Mouse (Mus musculus) neural tube, embryonic 14.5 days (tissue): Measurements from ENCODE around the gene Eef1akmt3. TPM values are rescaled to one million over a fixed set of nuclear protein-coding genes. Genes with fewer than 3 reads are reported as not detected.
"Not testable (repeated sequence)": the region's sequence is repeated elsewhere in the genome, so short reads cannot be mapped to it uniquely, and the experiment has no call there.

ENCODE experiments used
- ATAC-seq: fragments of 200-750 bp; cut with Nextera tagmentation; 2 replicates; pipeline ENCODE4 v1.8.0; 2017; ENCODE audit warnings: low read depth, mild to moderate bottlenecking, moderate TSS enrichment, moderate library complexity
- H3K27ac ChIP-seq: fragments of 300-500 bp; sonication (generic); 2 replicates; pipeline ENCODE4 v1.5.1; 2014; ENCODE audit warnings: low read depth, mild to moderate bottlenecking, control low read depth, low read length, moderate library complexity, mixed read lengths
- H3K27me3 ChIP-seq: fragments of 300-500 bp; sonication (generic); 2 replicates; pipeline ENCODE4 v1.6.1; 2014; ENCODE audit warnings: low read length; ENCODE audit not compliant: control insufficient read depth, insufficient read depth
- H3K36me3 ChIP-seq: fragments of 300-500 bp; sonication (generic); 2 replicates; pipeline ENCODE4 v1.6.1; 2014; ENCODE audit warnings: low read length, mixed read lengths; ENCODE audit not compliant: control insufficient read depth, insufficient read depth
- H3K4me1 ChIP-seq: fragments of 300-500 bp; sonication (generic); 2 replicates; pipeline ENCODE4 v1.6.1; 2014; ENCODE audit warnings: low read length; ENCODE audit not compliant: control insufficient read depth, insufficient read depth
- H3K4me2 ChIP-seq: fragments of 300-500 bp; sonication (generic); 2 replicates; pipeline ENCODE4 v1.6.1; 2014; ENCODE audit warnings: mild to moderate bottlenecking, low read depth, low read length, control low read depth
- H3K4me3 ChIP-seq: fragments of 300-500 bp; sonication (generic); 2 replicates; pipeline ENCODE4 v1.5.1; 2014; ENCODE audit warnings: low read depth, low read length, control low read depth, mixed read lengths
- H3K9ac ChIP-seq: fragments of 300-500 bp; sonication (generic); replicated peaks from 2 replicates; pipeline ENCODE4 v1.6.1; 2014; ENCODE audit warnings: low read depth, mild to moderate bottlenecking, control low read depth, low read length, mixed read lengths
- H3K9me3 ChIP-seq: fragments of 300-500 bp; sonication (generic); 2 replicates; pipeline ENCODE4 v1.6.1; 2016; ENCODE audit warnings: low read length; ENCODE audit not compliant: control insufficient read depth
- WGBS: fragments of 180-500 bp; shearing (Covaris S2); extraction: QIAGEN DNeasy Blood & Tissue Kit; methylation state at CpG from one replicate; pipeline ENCODE4 v1.1.7; 2014; 5-methylcytosine and 5-hydroxymethylcytosine counted together
- polyA plus RNA-seq: library from polyadenylated mRNA; unstranded; fragments of >200 nt; fragmentation: Nextera tagmentation; extraction: Ambion mirVana; gene quantifications from 2 replicates; pipeline ENCODE4 v1.2.1, GENCODE M21; 2014

Gene Eef1akmt3
- polyA plus RNA-seq, 1 experiment from 2014 or later = 0.21 TPM

DNA sequence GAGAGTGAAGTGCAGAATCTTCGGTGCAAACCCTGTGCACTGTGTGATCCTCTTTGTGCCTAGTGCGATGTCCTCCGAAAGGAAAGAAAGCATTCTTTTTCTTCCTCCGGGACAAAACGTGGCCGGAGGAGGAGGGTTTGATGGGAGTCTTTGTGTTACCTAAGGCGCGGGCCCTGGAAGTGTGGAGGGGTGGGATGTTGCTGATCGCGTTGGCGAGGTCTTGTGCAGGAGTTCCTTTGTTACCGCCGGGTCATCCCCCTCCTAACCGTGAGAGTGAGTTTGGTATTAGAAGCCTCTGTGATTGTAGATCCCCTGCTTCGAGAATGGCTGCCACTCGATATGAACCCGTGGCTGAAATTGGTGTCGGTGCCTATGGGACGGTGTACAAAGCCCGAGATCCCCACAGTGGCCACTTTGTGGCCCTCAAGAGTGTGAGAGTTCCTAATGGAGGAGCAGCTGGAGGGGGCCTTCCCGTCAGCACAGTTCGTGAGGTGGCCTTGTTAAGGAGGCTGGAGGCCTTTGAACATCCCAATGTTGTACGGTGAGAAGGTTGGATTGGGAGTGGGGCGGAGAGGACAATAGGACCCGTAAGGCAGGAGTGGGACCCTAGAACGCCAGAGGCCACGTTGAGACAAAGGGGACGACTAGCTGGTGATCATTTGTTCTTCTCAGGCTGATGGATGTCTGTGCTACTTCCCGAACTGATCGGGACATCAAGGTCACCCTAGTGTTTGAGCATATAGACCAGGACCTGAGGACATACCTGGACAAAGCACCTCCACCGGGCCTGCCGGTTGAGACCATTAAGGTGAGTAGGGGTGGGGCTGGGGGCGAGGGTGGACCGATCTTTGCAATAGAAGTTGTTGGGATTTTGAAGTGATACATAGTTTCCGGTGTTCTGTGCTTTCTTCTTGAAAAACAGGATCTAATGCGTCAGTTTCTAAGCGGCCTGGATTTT lies 22.9 kb upstream of the Eef1akmt3 start:
- Histone ChIP-seq H3K27ac (peak overlapping the region; percentile 91), H3K9me3 (no peaks in the 10 kb centered on the region), H3K4me1 (peaks cover 24% of the 10 kb centered on the region), H3K27me3 (no peaks in the 10 kb centered on the region), H3K36me3 (peaks cover 37% of the 10 kb centered on the region), H3K9ac (peak overlapping the region; percentile 98), H3K4me3 (peak overlapping the region; percentile 84), H3K4me2 (peak overlapping the region; percentile 86)
- ATAC-seq = peak; percentile 6; the same call in 1 of the 2 replicates
- 12% methylated on average over 37 of the region's 37 CpGs for WGBS

GRCm38 (mm10) chr10:127063239-127063872 lies 22.0 kb upstream of the Eef1akmt3 start, which contains the start of gene Cdk4:
TSS of gene Cdk4 (plus strand) at chr10:127063534.
- Histone ChIP-seq H3K9ac (peak within 1 kb of the TSS; percentile 98), H3K27me3 (no peaks in the 10 kb centered on the region), H3K36me3 (peaks cover 37% of the 10 kb centered on the region), H3K4me2 (peak within 1 kb of the TSS; percentile 86), H3K27ac (peak within 1 kb of the TSS; percentile 91), H3K4me1 (peaks cover 21% of the 10 kb centered on the region), H3K4me3 (peak within 1 kb of the TSS; percentile 84), H3K9me3 (no peaks in the 10 kb centered on the region)
- peak; percentile 88 for ATAC-seq
- WGBS = under 1% methylated on average over 45 of the region's 46 CpGs

GRCm38 (mm10) chr10:127062503-127062902 lies 21.2 kb upstream of the Eef1akmt3 start:
- 84% methylated on average over 5 of the region's 5 CpGs for WGBS
- Histone ChIP-seq H3K36me3 (peaks cover 29% of the 10 kb centered on the region), H3K4me1 (peaks cover 18% of the 10 kb centered on the region), H3K27me3 (no peaks in the 10 kb centered on the region), H3K9me3 (no peaks in the 10 kb centered on the region), H3K27ac (peak overlapping the region; percentile 52; the same call in 1 of the 2 replicates), H3K4me3 (no peak overlapping the region), H3K4me2 (peak overlapping the region; percentile 31), H3K9ac (no peak overlapping the region)
- ATAC-seq = no peak

DNA sequence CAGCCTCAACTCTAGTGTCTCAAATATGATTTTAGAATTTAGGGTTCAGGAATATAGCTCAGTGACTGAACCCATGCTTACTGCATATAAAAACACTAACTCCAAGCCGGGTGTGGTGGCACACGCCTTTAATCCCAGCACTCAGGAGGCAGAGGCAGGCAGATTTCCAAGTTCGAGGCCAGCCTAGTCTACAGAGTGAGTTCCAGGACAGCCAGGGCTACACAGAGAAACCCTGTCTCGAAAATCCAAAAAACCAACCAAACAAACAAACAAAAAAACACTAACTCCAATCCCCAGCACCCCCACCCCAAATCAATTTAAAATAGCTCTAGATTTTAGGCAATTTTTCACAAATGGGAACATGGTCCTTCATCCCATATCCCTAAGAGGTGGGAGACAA lies 20.8 kb upstream of the Eef1akmt3 start:
- H3K27ac ChIP-seq = not testable (repeated sequence)

DNA sequence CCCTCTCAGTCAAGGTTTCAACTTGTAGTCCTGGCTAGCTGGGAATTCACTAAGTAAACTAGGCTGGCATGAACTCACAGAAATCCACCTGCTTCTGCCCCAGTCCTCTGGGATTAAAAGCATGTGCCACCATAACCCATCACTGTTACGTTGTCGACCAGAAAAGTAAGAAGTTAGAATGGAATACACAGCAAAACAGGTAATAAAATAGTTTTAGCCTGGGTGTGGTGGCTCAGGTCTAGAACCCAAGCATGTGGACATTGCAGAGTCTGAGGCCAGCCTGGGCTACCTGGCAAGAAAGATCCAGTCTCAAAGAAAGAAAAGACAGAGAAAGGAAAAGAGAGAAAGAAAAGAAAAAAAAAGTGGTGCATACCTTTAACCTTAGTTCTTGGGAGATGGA lies 20.2 kb upstream of the Eef1akmt3 start:
- Histone ChIP-seq H3K9me3 (no peaks in the 10 kb centered on the region), H3K36me3 (peaks cover 21% of the 10 kb centered on the region), H3K4me1 (peaks cover 18% of the 10 kb centered on the region), H3K27ac (peak overlapping the region; percentile 96), H3K4me2 (peak overlapping the region; percentile 79; the same call in 1 of the 2 replicates), H3K27me3 (no peaks in the 10 kb centered on the region), H3K4me3 (peak overlapping the region; percentile 79), H3K9ac (no peak overlapping the region)
- no peak for ATAC-seq
- WGBS = 69% methylated on average over 2 of the region's 2 CpGs

More for the DNA sequence above, 20.8 kb upstream of the Eef1akmt3 start:
- ATAC-seq, H3K27me3 ChIP-seq, H3K4me3 ChIP-seq, H3K9me3 ChIP-seq, H3K4me2 ChIP-seq, H3K9ac ChIP-seq: not testable (repeated sequence)
- Histone ChIP-seq H3K4me1 (peaks cover 18% of the 10 kb centered on the region), H3K36me3 (peaks cover 25% of the 10 kb centered on the region)
- WGBS = 95% methylated on average over 4 of the region's 4 CpGs

- H3K36me3 ChIP-seq = peaks cover 21% of the 10 kb centered on the region
- WGBS = 20% methylated on average over 5 of the region's 5 CpGs
- no peaks in the 10 kb centered on the region for H3K27me3 ChIP-seq
- H3K9ac ChIP-seq = peak overlapping the region; percentile 96
- H3K27ac ChIP-seq = peak overlapping the region; percentile 96
- H3K4me1 ChIP-seq = peaks cover 18% of the 10 kb centered on the region
- H3K9me3 ChIP-seq = no peaks in the 10 kb centered on the region
- H3K4me3 ChIP-seq = peak overlapping the region; percentile 79
- ATAC-seq = no peak
- H3K4me2 ChIP-seq = peak overlapping the region; percentile 79
Measured at GRCm38 (mm10) chr10:127061085-127061484, 19.8 kb upstream of the Eef1akmt3 start.

DNA sequence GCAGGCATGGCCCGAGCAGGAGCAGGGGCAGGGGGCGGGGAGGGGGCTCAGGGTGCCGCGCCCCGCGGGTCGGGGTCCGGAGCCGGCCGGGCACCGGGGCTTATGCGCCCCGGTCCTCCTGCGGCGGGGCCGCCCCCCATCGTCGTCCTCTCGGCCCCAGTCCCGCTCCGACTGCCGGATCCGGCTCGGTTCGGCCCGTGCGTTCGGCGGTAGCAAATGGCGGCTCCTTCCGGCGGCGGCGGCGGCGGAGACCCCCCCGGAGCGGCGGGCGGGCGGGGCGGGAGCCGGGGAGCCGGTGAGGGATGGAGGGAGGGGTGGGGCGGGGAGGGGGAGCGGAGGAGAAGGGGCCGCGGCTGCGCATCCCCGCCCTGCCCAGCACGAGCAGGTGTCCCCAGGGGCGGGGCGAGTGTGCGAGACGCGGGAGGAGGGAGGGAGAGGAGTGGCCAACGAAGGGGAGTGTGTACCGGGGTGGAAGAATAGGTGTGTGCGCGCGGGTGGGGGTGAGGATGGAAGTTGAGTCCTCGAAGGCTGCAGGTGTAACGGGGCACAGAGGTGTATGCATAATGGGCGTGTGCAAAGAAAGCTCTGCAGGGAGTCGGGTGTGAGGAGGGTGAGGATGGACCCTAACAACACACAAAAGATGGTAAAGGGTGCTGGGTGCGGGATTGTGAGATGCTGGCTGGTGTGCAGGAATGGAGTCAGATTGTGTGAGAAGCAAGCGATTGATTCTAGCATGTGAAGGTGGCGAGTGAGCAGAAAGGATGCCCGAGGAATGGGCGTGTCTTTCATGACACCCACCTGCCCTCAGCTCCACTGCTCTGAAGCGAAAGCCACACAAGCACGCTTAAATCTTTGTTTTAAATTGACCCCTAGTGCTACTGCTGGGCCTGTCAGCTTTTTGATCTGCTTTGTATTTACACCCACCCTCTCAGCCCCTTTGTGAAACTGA lies 18.9 kb upstream of the Eef1akmt3 start, which contains the start of gene March9:
March9 (minus strand) TSS at position 217 of the 949 bp plus-strand sequence.
- H3K9ac ChIP-seq = peak within 1 kb of the TSS; percentile 96
- ATAC-seq = peak; percentile 41
- H3K27ac ChIP-seq = peak within 1 kb of the TSS; percentile 96
- under 1% methylated on average over 64 of the region's 72 CpGs for WGBS
- no peaks in the 10 kb centered on the region for H3K9me3 ChIP-seq
- H3K36me3 ChIP-seq = peaks cover 21% of the 10 kb centered on the region
- peaks cover 20% of the 10 kb centered on the region for H3K4me1 ChIP-seq
- no peaks in the 10 kb centered on the region for H3K27me3 ChIP-seq
- H3K4me2 ChIP-seq = peak within 1 kb of the TSS; percentile 79
- H3K4me3 ChIP-seq = peak within 1 kb of the TSS; percentile 79
